Mouse (Mus musculus) urinary bladder, postnatal 36 days (tissue): ENCODE measurements around the gene Acaa1a.
"Not testable (repeated sequence)": the region's sequence is repeated elsewhere in the genome, so short reads cannot be mapped to it uniquely, and the experiment has no call there.

Experiments used
- DNase-seq, 2 experiments: peaks; one replicate each; pipeline ENCODE4 v3.0.0; 2022; ENCODE audit warnings: low spot score in 2 of 2, mixed read lengths in 1 of 2

Gene Acaa1a

DNA sequence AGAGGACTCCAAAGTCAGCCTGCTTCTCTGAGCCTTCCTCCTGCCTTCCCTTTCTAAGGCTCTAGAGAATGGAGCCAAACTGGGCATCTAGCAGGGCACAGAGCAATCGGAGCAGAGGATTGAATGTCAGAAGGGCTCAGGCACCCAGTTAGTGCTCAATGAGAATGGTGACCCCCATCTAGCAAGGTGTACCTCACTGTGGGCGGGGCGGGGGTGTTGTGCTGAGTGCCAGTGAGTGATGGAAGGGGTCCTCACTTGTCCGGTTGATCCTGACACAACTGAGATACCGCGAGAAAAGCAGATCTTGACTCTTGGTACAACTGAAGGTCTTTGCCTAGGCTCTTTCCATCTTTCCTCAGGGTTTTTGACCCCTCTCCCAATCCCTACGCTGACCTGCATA lies 370 bp upstream of the Acaa1a start:
- no peak for DNase-seq

DNA sequence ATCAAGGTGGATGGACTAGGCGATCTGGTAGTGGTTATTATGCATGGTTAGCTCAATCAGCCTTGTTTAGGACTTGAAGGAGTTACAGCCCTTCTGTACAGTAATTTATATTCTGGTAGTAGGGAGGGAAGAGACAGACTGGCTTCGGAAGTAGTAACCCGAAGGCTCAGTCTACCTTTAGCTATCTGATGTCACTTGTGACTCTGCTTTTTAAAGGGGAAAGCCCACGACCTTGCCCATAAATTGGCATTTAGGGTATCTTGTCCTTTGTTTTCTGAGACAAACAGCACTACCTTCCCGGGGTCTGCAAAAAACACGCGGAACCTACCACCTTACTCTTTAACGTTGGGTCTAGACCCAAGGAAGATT lies 720 bp downstream of the Acaa1a start:
- DNase-seq, result no peak

DNA sequence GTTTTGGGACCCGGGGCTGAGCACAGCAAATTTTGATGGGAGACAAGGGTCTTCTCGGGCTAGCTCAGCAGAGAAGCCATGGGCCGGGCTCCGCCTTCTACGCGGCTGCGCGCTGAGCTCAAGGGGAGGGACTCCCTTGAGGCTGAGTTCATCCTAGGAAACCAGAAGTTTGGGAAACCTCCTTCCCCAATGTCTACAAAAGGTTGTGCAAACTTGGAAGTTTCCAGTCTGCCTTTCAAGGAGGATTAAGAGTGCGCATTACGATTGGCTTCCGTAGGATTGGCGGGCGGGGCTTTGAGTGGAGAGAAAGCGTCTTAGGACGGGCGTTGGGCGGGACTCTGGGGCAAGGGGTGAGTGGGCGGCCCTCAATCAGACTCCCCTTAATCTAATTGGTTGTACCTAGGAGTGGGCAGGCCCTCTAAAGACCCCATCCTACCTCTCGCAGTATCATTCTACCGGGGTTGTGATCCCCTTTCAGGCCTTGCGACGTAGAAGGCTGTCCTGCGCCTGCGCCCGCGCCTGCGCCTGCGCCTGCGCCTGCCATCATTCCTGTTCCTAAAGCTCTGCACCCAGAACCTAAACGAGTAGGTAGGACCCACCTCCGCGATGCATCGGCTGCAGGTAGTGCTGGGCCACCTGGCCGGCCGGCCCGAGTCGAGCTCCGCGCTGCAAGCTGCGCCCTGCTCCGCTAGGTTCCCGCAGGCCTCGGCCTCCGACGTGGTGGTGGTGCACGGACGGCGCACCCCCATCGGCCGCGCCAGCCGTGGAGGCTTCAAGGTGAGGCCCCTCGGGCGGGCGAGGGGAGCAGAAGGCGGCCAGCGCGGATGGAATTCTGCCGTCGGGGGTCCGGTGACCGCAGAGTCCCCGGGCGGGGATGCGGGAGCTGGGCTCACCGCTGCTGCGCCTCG lies 1.7 kb downstream of the Acaa1a start, which contains the start of gene Myd88:
Gene Myd88 (minus strand): TSS at position 503 of the 908 bp plus-strand sequence.
- peak; percentile 94 to 98 for DNase-seq

DNA sequence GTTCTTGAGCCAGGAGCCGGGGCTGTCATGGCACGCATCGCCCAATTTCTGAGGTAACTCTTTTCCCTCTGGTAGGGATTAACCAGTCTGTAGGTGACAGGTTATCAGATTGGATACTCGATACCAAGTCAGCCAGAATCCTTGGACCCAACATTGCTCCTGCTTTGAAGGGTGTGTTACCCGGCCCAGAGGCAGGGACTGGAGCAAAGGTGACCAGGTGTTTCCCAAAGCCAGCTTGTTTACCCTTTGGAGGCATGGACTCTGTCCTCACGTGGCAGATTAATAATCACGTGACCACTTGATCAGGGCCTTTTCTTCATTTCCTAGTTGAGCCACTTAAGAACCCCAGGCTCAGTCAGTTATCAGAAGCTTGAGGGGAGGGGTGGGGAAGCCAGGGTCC lies 3.3 kb downstream of the Acaa1a start:
- no peak for DNase-seq

DNA sequence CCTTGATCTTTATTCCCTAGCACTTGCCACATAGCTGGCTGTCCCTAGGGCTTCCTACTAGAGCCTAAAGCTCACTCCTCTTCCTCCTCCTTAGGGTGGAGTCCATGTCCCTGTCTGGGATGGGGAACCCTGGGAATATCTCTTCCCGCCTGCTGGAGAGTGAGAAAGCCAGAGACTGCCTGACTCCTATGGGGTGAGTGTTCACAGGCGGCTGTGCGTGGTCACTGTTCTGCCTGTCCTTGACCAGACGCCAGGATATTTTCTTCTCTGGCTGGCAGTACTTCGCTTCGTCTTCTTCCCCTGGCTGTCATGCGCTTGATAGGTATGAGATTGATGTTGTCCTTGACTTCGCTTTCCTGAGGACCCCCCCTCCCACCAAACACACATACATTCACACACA lies 6.9 kb downstream of the Acaa1a start:
- no peak for DNase-seq

DNA sequence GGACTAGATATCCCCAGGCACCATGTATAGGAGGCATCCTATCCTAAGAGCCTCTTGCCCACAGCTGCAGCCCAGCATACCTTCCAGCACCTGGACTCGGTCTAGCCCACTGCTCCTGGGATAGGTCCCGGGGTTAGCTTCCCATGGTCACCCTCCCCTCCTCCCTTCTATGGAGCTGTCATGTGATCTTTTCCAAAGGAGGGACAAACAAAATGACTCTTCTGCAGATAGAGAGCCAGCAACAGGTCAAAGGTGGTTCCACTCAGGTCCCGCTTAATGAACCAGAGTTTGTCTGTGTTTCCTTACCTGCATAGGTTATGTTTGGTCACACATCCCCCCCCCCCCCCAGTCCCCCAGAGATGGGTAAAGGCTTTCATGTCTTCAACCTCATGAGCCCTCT lies 11.1 kb downstream of the Acaa1a start:
- no peak for DNase-seq

DNA sequence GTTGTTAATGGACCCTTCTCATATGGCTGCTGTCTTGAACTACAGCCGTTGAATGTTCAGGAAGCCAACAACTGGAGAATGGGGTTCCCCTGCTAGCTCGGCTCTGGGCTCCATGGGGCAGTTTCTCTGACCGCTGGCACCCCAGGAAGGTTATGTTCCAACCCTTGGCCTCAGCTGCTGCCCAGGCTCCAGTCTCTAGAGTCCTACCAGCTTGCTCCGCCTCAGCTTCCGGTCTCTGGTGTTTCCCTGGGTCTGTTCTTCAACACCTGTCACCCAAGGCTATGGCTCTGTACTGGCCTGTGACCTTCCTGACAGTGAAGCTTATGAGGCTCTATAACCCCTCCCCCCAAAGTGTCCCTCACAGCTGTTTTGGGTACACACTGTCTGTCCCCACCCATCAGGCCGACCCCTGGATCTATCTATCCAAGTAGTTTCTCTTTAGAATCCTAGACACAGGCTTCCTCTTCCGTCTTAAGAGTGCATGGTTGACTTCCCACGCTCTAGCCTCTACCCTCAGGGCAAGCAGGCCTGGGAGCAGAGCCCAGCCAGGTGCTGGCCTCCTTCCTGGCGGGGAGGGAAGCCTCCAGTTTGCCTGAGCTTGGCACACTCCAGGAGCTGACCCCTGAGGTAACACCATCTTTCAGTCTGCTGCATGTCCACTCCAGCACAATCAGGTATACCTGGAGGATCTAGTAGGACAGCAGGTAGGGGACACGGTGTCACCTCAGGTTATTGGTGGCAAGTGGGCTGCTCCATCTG lies 11.7 kb downstream of the Acaa1a start:
- DNase-seq, result no peak

DNA sequence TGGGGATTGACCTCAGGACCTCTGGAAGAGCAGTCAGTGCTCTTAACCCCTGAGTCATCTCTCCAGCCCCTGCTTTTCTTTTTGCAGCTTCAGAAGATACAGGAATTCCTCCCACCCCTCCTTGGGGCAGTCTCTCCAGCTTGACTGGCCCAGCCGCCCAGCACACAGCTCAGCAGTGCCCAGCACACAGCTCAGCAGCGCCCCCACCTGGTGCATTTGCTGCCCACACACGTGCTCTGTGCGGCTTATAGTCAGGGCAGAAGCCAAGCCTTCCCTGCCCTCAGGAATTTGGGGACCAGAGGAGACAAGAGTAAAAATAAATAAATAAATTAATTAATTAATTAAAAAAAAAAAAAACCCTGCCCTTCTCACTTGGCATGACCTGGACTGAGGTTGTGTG lies 12.6 kb downstream of the Acaa1a start:
- DNase-seq, result peak; percentile 52 to 76

DNA sequence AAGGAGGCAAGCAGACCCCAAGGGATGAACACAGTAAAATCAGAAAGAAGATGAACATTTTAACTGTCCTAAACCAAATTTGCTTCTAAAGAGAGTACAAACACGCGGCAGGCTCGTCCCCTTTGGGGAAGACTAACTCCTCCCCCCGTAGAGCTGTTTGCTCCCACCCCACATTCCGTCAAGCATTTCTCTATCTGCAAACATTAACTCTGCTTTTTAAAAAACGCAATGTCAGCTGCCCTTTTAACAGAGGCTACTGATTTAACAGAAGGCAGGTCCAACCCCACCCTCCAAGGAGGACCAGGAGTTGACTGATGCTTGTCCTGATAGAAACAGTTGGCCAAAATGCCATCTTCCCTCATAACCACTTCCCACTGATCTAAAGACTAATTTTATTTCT lies 14.4 kb downstream of the Acaa1a start:
- no peak for DNase-seq

DNA sequence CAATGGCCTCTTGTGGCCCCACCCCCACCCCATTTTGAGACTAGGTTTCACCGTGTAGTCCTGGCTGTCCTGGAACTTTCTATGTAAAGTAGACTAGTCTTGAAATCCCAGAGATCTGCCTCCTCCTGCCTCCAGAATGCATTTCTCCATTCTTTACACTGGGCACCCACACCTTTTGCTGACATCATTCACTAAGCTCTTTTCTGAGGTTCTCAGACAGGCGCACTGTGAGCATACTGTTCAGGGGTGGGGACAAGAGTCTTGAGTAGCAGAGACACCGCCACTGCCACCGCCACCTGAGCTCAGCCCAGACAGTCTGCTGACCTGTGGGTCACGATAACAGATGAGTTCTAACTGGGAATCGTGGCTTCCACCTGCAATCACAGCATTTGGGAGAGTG lies 16.5 kb downstream of the Acaa1a start:
- DNase-seq, result no peak

DNA sequence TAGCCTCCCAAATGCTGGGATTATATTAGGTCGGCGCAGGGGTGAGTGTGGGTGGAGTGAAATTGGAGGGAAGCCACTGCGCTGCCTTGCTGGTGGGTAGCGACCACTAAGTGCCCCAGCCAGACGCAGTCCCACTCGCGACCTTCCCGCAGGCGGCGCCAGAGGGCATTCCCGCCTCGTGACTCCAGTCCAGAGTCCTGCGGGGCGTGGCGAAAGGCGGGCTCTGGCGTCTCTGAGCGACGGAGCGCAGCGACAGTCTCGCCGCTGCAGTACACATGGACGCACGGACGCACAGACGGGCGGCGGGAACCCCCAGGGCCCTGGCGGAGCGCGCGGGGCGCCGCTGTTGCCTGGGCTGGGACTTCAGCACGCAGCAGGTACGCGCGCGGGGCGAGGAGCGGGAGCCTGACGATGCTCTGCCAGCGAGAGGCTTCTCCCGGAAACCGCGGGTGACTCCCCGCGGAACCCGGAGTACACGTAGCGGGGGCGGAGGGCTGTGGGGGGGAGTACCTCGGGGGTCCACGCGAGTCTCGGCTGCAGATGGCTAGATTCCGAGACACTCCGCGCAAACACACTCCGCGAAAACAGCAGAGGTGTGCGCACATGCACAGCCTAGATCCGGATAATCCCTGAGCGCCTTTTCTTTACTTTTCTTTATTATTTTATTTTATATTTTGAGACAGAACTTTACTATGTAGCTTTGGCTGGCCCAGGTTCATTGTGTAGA lies 18.0 kb downstream of the Acaa1a start, which contains the start of gene Xylb:
Gene Xylb (plus strand): TSS at position 51 of the 727 bp plus-strand sequence.
- DNase-seq, result peak; percentile 86 to 93

DNA sequence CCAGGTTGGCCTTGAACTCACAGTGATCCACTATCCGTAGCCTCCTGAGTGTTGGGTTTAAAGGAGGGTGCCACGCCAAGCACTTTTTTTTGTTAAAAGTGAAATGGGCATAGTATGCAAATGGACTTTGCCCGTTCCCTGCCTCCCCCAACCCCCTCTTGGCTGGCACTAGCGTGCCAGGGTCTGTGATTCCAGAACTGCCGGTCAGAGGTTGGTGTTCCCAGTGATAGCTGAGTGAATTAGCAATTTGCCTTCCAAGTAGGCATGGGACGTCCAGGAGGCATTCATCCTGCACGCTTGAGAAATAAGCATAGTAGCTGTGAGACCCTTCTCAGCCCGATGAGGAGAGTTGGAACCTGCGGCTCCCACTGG lies 18.6 kb downstream of the Acaa1a start:
- DNase-seq, result no peak

DNA sequence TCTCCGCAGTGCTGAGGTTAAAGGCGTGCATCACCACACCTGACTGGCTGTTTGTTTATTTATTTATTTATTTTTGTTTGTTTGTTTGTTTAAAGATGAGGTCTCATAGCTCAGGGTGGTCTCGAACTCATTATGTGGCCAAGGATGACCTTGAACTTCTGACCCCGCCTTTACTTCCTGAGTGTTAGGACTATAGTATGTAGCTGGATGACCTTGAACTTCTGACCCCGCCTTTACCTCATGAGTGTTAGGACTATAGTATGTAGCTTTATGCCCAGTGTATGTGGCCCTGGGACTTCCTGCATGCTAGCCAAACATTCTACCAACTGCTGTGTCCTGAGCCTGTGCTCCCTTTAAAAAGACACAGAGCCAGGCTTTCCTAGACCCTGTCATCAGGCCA lies 21.9 kb downstream of the Acaa1a start:
- DNase-seq, result no peak

DNA sequence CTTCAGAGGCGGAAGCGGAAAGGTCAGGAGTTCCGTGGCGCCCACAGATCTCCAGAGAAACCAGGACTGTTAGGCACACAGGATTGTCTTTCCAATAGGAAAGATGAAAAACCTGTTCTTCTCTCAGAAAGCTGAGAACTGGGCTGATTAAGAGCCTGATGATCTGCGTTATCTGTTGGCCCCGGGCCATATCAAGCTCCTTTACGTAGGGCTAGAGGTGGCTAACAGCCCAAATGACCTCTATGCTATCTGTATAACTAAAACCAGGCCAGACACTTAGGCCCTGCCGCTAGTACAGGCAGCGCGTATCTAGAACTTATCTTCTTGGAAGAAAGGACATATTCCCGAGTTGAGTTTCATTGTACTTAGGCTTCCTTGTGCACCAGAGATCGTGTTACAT lies 23.8 kb downstream of the Acaa1a start:
- no peak for DNase-seq

DNA sequence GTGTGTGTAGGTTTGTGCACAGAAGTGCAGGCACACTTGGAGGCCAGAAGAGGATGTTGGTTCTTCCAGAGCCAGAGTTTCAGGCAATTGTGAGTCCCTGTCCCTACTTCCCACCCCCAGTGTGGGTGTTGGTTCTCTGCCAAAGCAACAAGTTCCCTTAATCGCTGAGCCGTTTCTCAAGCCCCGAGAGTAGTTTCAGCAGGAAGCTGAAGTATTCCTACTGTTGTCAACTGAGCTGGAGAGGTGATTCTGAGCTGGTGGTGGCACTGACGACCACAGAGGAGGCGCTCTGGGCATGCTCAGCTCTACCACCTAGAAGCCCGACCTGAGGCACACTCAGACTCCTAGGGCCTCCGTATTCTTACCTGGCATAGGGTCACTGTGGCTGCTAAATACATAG lies 25.8 kb downstream of the Acaa1a start, which contains the start of gene Slc22a14:
Gene Slc22a14 (minus strand): TSS at position 270 of the 400 bp plus-strand sequence.
- DNase-seq, result no peak

DNA sequence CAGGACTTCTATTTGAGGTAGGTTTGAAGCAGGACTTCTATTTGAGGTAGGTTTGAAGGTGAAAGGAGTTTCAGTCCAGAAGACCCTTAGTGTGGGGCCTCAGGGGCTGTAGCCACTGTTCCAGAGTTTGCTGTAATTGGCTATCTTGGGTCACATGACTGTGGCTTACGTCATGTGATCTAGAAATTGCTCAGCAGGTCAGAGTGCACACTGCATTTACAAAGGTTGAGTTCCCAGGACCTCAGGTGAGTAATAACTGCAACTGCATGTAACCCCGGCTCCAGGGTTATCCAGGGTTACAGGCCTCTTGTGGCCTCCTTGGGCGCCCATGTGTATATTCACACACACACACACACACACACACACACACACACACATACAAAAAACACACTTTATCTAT lies 28.9 kb downstream of the Acaa1a start:
- no peak for DNase-seq

DNA sequence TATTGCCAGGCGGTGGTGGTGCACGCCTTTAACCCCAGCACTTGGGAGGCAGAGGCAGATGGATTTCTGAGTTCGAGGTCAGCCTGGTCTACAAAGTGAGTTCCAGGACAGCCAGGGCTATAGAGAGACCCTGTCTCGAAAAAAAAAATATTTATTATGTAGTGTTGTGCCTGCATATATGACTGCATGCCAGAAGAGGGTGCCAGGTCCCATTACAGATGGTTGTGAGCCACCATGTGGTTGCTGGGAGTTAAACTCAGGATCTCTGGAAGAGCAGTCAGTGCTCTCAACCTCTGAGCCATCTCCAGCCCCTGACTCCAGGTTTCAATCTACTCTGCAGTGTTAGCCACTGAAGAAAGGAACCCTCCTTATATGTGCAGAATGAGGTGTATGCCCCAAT lies 31.3 kb downstream of the Acaa1a start:
- DNase-seq, result not testable (repeated sequence)

DNA sequence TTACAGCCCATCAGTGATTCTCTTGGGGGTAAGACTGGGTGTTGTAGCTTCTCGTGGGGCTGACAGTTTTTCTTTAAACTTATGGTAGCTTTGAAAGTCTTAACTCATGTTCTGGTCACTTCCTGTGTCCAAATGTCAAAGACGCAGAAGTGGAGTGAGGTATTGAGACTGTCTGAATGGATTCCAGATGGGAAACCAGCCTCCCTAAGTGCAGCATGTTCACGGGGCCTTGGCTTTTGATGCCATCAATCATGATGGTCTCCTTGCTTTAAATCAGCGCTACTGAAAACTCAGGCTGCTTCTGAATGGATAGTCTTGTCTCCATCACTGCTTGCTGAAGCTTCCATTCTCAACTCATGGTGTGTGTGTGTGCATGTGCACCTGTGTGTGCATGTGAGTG lies 31.8 kb downstream of the Acaa1a start:
- DNase-seq, result no peak

DNA sequence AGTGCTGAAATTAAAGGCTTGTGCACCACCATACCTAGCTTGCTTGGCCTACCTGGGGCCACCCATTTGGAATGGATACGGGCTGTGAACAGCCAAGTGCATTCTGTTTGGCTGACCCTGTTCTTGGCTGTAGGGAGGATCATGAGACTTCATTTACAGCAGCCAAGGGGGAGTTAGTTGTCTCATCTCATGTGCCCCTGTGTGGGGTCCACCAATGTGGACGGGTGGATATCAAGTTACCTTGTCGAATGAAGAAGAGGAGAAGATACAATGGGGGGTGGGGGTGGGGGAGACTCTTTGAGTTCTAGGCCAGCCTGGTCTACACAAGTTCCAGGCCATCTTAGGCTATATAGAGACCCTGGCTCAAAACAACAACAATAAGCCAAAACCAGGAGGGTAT lies 35.5 kb downstream of the Acaa1a start:
- no peak for DNase-seq

DNA sequence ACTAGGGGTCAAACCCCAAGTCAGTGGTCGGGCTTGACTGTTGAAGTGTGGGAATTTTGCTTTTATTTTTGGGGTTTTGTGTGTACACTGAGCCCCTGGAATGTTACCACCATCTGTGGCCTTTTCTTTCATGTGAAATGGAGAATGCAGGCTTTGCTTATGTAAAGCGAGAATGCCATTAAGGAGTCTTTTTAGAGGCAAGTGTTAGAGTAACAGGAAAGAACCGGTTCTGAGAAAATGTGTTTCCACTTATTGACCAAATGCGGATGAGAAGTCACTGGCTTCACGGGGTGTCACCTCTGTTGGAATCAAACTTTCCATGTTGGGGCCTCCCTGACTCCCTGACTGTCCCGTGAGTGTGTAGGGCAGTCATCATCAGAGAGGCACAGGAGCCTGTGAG lies 36.1 kb downstream of the Acaa1a start:
- no peak for DNase-seq

DNA sequence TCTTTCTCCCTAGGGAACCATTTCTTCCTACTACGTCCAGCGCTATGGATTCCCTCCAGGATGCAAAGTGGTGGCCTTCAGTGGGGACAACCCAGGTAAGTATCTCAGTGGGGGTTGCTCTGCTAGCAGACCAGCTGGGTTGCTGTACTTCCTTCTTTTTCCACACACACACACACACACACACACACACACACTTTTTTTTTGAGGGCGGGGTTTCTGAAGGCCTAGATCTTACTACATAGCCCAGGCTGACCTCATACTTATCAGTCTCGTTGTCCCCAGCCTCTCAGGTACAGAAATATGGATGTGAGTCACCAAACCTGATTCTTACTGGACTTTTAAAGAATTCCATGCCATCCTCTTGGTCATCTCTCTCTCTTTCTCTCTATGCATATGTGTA lies 38.8 kb downstream of the Acaa1a start:
- no peak for DNase-seq

DNA sequence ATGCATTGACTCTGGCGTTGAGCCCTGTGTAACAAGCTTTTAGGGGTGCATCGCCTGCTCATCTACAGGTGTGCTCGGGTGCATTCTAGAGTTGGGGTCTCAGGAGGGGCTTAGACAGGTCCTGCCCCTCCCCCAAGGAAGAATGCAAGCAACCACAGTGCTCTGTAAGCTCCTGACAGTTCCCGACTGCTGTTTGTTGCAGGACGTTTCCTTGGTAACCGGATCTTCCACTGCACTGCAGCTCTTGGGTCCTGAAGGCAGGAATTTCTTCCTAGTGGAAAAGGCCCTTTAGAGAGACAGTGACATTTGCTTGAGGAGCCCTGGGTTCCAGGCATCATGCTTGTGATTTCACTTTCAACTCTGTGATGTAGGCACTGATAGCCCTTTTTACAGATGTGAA lies 43.1 kb downstream of the Acaa1a start:
- DNase-seq, result no peak
